16 mouse cellular contexts compared by ENCODE assay signal in the genomic region with DNA sequence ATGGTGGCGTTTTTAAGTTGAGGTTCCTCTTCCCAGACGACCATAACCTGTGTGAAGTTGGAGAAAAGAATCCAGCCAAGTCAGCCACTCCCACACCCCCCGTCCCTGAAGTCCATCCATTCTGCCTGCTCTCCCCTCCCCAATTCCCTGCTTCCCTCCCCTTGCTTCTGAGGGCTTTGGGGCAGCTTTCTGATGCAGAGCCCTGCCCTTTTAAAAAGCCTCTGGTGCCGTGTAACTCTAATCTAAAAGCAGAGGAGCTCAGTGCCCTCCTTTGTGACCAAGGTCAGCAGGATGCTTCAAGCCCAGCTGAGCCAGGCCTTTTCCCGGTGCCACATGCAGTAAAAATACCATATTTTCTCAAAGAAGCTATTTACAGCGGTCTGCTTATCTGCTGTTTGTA. TPM values are rescaled to one million over a fixed set of nuclear protein-coding genes. Genes with fewer than 3 reads are reported as not detected.
A peak's percentile ranks its signal among the peaks of the same experiment; 100 is the strongest.
DNase-seq lines count a peak whose midpoint lies in the region; ATAC-seq and TF ChIP-seq lines count a peak whose summit lies in the region.
"Had no signal": no experiment of that assay in that cellular context is flagged by ENCODE, and none has a peak within 500 bp of the region (broad histone marks: within the 10 kb centered on the region; RNA-seq: fewer than 3 reads in every experiment).

No protein-coding gene starts in this region.

- H3K79me2 ChIP-seq in heart, adult 2 months (replicated peaks; ENCODE audit: control insufficient read depth, insufficient read depth, low read length), result no peaks in the 10 kb centered on the region

- 42% methylated on average over 6 of the region's 6 CpGs for WGBS in heart, adult 2 months
- WGBS in hindbrain, embryonic 11.5 days, result 22% methylated on average over 6 of the region's 6 CpGs
- WGBS in hindbrain, embryonic 16.5 days, result 16% methylated on average over 6 of the region's 6 CpGs
- 13% methylated on average over 6 of the region's 6 CpGs for WGBS in hindbrain, embryonic 15.5 days
- WGBS in neural tube, embryonic 14.5 days, result 20% methylated on average over 6 of the region's 6 CpGs

- no peaks in the 10 kb centered on the region for H3K9me3 ChIP-seq in hindbrain, embryonic 11.5 days (ENCODE audit: control insufficient read depth, low read length)
- H3K9me3 ChIP-seq in hindbrain, embryonic 16.5 days (ENCODE audit: control insufficient read depth, low read length), result no peaks in the 10 kb centered on the region
- H3K9me3 ChIP-seq in hindbrain, embryonic 15.5 days, result no peaks in the 10 kb centered on the region
- no peaks in the 10 kb centered on the region for H3K9me3 ChIP-seq in neural tube, embryonic 14.5 days (ENCODE audit: control insufficient read depth, low read length)
- H3K9me3 ChIP-seq: liver, embryonic 13.5 days; stomach, embryonic 15.5 days had no signal

- no peak overlapping the region for H3K27ac ChIP-seq in heart, adult 2 months
- H3K27ac ChIP-seq in hindbrain, embryonic 11.5 days (ENCODE audit: low read depth, low read length), result peak overlapping the region; percentile 72
- H3K27ac ChIP-seq in hindbrain, embryonic 16.5 days (ENCODE audit: low read depth, low read length), result no peak overlapping the region
- H3K27ac ChIP-seq in hindbrain, embryonic 15.5 days (replicated peaks), result peak overlapping the region; percentile 58
- H3K27ac ChIP-seq in neural tube, embryonic 14.5 days (ENCODE audit: low read depth, low read length), result peak overlapping the region; percentile 55; the same call in 1 of the 2 replicates
- H3K27ac ChIP-seq: liver, embryonic 13.5 days; stomach, embryonic 15.5 days had no signal

- TF ChIP-seq POLR2A in heart, adult 2 months (IDR thresholded peaks at IDR 0.05; ENCODE audit: insufficient read depth, low read depth, low read length), result no peak

- no peak overlapping the region for H3K4me3 ChIP-seq in heart, adult 2 months
- H3K4me3 ChIP-seq in hindbrain, embryonic 11.5 days (ENCODE audit: low read depth, low read length), result no peak overlapping the region
- H3K4me3 ChIP-seq in hindbrain, embryonic 16.5 days (ENCODE audit: low read length), result no peak overlapping the region
- H3K4me3 ChIP-seq in hindbrain, embryonic 15.5 days, result no peak overlapping the region
- no peak overlapping the region for H3K4me3 ChIP-seq in neural tube, embryonic 14.5 days (ENCODE audit: low read depth, low read length)
- H3K4me3 ChIP-seq: liver, embryonic 13.5 days; stomach, embryonic 15.5 days had no signal

- H3K36me3 ChIP-seq in heart, adult 2 months (ENCODE audit: control insufficient read depth, insufficient read depth, low read length), result no peaks in the 10 kb centered on the region
- peaks cover 2% of the 10 kb centered on the region; the same call in 1 of the 2 replicates for H3K36me3 ChIP-seq in hindbrain, embryonic 11.5 days (ENCODE audit: control insufficient read depth, insufficient read depth, low read length)
- H3K36me3 ChIP-seq in hindbrain, embryonic 16.5 days (ENCODE audit: control insufficient read depth, insufficient read depth, low read length), result peaks cover 3% of the 10 kb centered on the region
- 0 out of 2 replicates have a peak, but pooled peaks cover 2% of the 10 kb centered on the region for H3K36me3 ChIP-seq in hindbrain, embryonic 15.5 days
- 0 out of 2 replicates have a peak, but pooled peaks cover 5% of the 10 kb centered on the region for H3K36me3 ChIP-seq in neural tube, embryonic 14.5 days (ENCODE audit: control insufficient read depth, insufficient read depth, low read length)

- peak; percentile 53 for DNase-seq in heart, adult 11 months
- no peak for DNase-seq in heart, adult 2 months
- peak; percentile 29 for DNase-seq in hindbrain, embryonic 11.5 days (ENCODE audit: low spot score)
- DNase-seq in right cerebral cortex, adult 2 months (ENCODE audit: low spot score in 2 of 2), result no peak
- DNase-seq in cerebellum, postnatal 10 days, result no peak
- DNase-seq: cerebellum, postnatal 36 days; gastrocnemius, postnatal 36 days; kidney, postnatal 10 days; left cerebral cortex, postnatal 4 days; liver, embryonic 13.5 days had no signal

- no peaks in the 10 kb centered on the region; the same call in 1 of the 2 replicates for H3K4me1 ChIP-seq in heart, adult 2 months (ENCODE audit: control insufficient read depth, insufficient read depth, low read length)
- H3K4me1 ChIP-seq in hindbrain, embryonic 11.5 days (replicated peaks; ENCODE audit: control insufficient read depth, insufficient read depth, low read length), result peaks cover 2% of the 10 kb centered on the region; the same call in 1 of the 2 replicates
- H3K4me1 ChIP-seq in hindbrain, embryonic 16.5 days (ENCODE audit: control insufficient read depth, insufficient read depth, low read depth, low read length), result peaks cover 11% of the 10 kb centered on the region; the same call in 1 of the 2 replicates
- peaks cover 23% of the 10 kb centered on the region for H3K4me1 ChIP-seq in hindbrain, embryonic 15.5 days (replicated peaks)
- H3K4me1 ChIP-seq in neural tube, embryonic 14.5 days (ENCODE audit: control insufficient read depth, insufficient read depth, low read length), result peaks cover 6% of the 10 kb centered on the region; the same call in 1 of the 2 replicates
- H3K4me1 ChIP-seq: stomach, embryonic 15.5 days had no signal

- no peak overlapping the region for H3K9ac ChIP-seq in heart, adult 2 months (ENCODE audit: low read depth, low read length)
- peak overlapping the region; percentile 19; the same call in 1 of the 2 replicates for H3K9ac ChIP-seq in hindbrain, embryonic 11.5 days (ENCODE audit: low read depth, low read length)
- no peak overlapping the region for H3K9ac ChIP-seq in hindbrain, embryonic 16.5 days (ENCODE audit: low read depth, low read length)
- no peak overlapping the region for H3K9ac ChIP-seq in hindbrain, embryonic 15.5 days
- H3K9ac ChIP-seq in neural tube, embryonic 14.5 days (replicated peaks; ENCODE audit: low read depth, low read length), result no peak overlapping the region
- H3K9ac ChIP-seq: liver, embryonic 13.5 days; stomach, embryonic 15.5 days had no signal

- no peak for TF ChIP-seq CTCF in heart, adult 2 months (IDR thresholded peaks at IDR 0.05)

- TF ChIP-seq EP300 in heart, adult 2 months (IDR thresholded peaks at IDR 0.05; ENCODE audit: insufficient read depth, low read depth, low read length), result no peak

- ATAC-seq in hindbrain, embryonic 11.5 days (ENCODE audit: low FRiP score), result peak; percentile 18; the same call in 1 of the 2 replicates
- ATAC-seq in hindbrain, embryonic 16.5 days, result no peak
- ATAC-seq in hindbrain, embryonic 15.5 days (ENCODE audit: low FRiP score, low read depth), result no peak
- ATAC-seq in neural tube, embryonic 14.5 days (ENCODE audit: low read depth), result 0 out of 2 replicates have a peak, but pooled peaks have one; percentile 5
- ATAC-seq: intestine, embryonic 16.5 days; lung, postnatal 0 days had no signal

- no peaks in the 10 kb centered on the region for H3K27me3 ChIP-seq in heart, adult 2 months (ENCODE audit: control insufficient read depth, insufficient read depth, low read length)
- no peaks in the 10 kb centered on the region for H3K27me3 ChIP-seq in hindbrain, embryonic 11.5 days (ENCODE audit: control insufficient read depth, insufficient read depth, low read length)
- H3K27me3 ChIP-seq in hindbrain, embryonic 16.5 days (replicated peaks; ENCODE audit: control insufficient read depth, insufficient read depth, low read length), result no peaks in the 10 kb centered on the region
- H3K27me3 ChIP-seq in hindbrain, embryonic 15.5 days, result no peaks in the 10 kb centered on the region
- H3K27me3 ChIP-seq in neural tube, embryonic 14.5 days (ENCODE audit: control insufficient read depth, insufficient read depth, low read length), result no peaks in the 10 kb centered on the region
- H3K27me3 ChIP-seq: liver, embryonic 13.5 days; stomach, embryonic 15.5 days had no signal

- H3K4me2 ChIP-seq in hindbrain, embryonic 11.5 days (replicated peaks; ENCODE audit: low read depth, low read length), result no peak overlapping the region
- H3K4me2 ChIP-seq in hindbrain, embryonic 16.5 days (ENCODE audit: low read length), result no peak overlapping the region
- H3K4me2 ChIP-seq in hindbrain, embryonic 15.5 days, result no peak overlapping the region
- H3K4me2 ChIP-seq in neural tube, embryonic 14.5 days (ENCODE audit: low read depth, low read length), result no peak overlapping the region
- H3K4me2 ChIP-seq: liver, embryonic 13.5 days; stomach, embryonic 15.5 days had no signal

- intact Hi-C loops in heart, adult 2 months (cut with DNase I), result no loop called here

RNA-seq across cellular contexts. Expression of a gene that starts 31.1 kb away (rescaled TPM):
- total RNA-seq in heart, adult 2 months (2021), result 10 to 100 TPM; 29.4 to 35.5 TPM
- 13.4 and 24.3 TPM in 2 replicates for polyA plus RNA-seq in heart, adult 2 months (2012; rRNA removed)
- 0.32 and 0.33 TPM in 2 replicates for polyA plus RNA-seq in hindbrain, embryonic 11.5 days (2014; fragmentation: Nextera tagmentation; extraction: Ambion mirVana)
- 2.7 and 2.8 TPM in 2 replicates for polyA plus RNA-seq in hindbrain, embryonic 16.5 days (2015; fragmentation: Nextera tagmentation; extraction: Ambion mirVana)
- polyA plus RNA-seq in hindbrain, embryonic 15.5 days (2015; fragmentation: Nextera tagmentation; extraction: Ambion mirVana), result 2.6 and 3.0 TPM in 2 replicates
- polyA plus RNA-seq in neural tube, embryonic 14.5 days (2014; fragmentation: Nextera tagmentation; extraction: Ambion mirVana), result 1.9 and 4.3 TPM in 2 replicates

Comparison
In these comparisons a context has a peak if more than half of its experiments do, and no peak if none do; other contexts are left out.
1. DNase-seq: peak in heart, adult 11 months (single experiment) and hindbrain, embryonic 11.5 days (single experiment); none in heart, adult 2 months (0 of 2), right cerebral cortex, adult 2 months (0 of 2) and cerebellum, postnatal 10 days (0 of 2).
2. H3K27ac ChIP-seq: peak in hindbrain, embryonic 11.5 days (single experiment), hindbrain, embryonic 15.5 days (single experiment) and neural tube, embryonic 14.5 days (single experiment); none in heart, adult 2 months (single experiment) and hindbrain, embryonic 16.5 days (single experiment).
3. ATAC-seq: peak in hindbrain, embryonic 11.5 days (single experiment) and neural tube, embryonic 14.5 days (single experiment); none in hindbrain, embryonic 16.5 days (single experiment) and hindbrain, embryonic 15.5 days (single experiment).